Mouse (Mus musculus) embryo, embryonic 10 days (tissue): Measurements from ENCODE around the gene Dhx8.

ENCODE experiments used
- DNase-seq: peaks from one replicate; pipeline ENCODE4 v3.0.0-alpha.2; 2015; ENCODE audit warnings: low spot score

Gene Dhx8

GRCm38 (mm10) chr11:101732518-101733440 is at the start of gene Dhx8:
Gene Dhx8 (plus strand): TSS chr11:101732919.
- peak; percentile 97 for DNase-seq

- no peak for DNase-seq
These were observed 45.1 kb upstream of the Dhx8 start for GRCm38 (mm10) chr11:101687351-101688301.

GRCm38 (mm10) chr11:101689701-101690113 is 43.0 kb upstream of the Dhx8 start:
- DNase-seq, result no peak

GRCm38 (mm10) chr11:101690326-101690725 is 42.4 kb upstream of the Dhx8 start:
- no peak for DNase-seq

- peak; percentile 72 for DNase-seq
These were observed 36.6 kb upstream of the Dhx8 start for GRCm38 (mm10) chr11:101695906-101696661.

GRCm38 (mm10) chr11:101697156-101697861 is 35.4 kb upstream of the Dhx8 start:
- DNase-seq, result no peak

- DNase-seq, result no peak
These were observed 34.6 kb upstream of the Dhx8 start for GRCm38 (mm10) chr11:101698114-101698513.

- DNase-seq, result no peak
These were observed 33.2 kb upstream of the Dhx8 start for GRCm38 (mm10) chr11:101699556-101699955.

GRCm38 (mm10) chr11:101699991-101700390 is 32.7 kb upstream of the Dhx8 start:
- no peak for DNase-seq

GRCm38 (mm10) chr11:101700446-101700845 is 32.3 kb upstream of the Dhx8 start:
- DNase-seq, result no peak

GRCm38 (mm10) chr11:101704081-101704480 is 28.6 kb upstream of the Dhx8 start:
- no peak for DNase-seq

GRCm38 (mm10) chr11:101706764-101707448 is 25.8 kb upstream of the Dhx8 start:
- DNase-seq, result no peak

- DNase-seq, result no peak
These were observed 24.2 kb upstream of the Dhx8 start for GRCm38 (mm10) chr11:101708482-101708881.

GRCm38 (mm10) chr11:101712811-101713210 is 19.9 kb upstream of the Dhx8 start:
- no peak for DNase-seq

GRCm38 (mm10) chr11:101714012-101714411 is 18.7 kb upstream of the Dhx8 start:
- no peak for DNase-seq

GRCm38 (mm10) chr11:101718324-101718723 is 14.4 kb upstream of the Dhx8 start:
- DNase-seq, result no peak

- DNase-seq, result no peak
These were observed 12.7 kb upstream of the Dhx8 start for GRCm38 (mm10) chr11:101719986-101720520.

GRCm38 (mm10) chr11:101725043-101725442 is 7.7 kb upstream of the Dhx8 start:
- no peak for DNase-seq

GRCm38 (mm10) chr11:101726765-101727164 is 6.0 kb upstream of the Dhx8 start:
- peak; percentile 29 for DNase-seq

- DNase-seq, result peak; percentile 13
These were observed 3.4 kb upstream of the Dhx8 start for GRCm38 (mm10) chr11:101729308-101729707.
